Mouse (Mus musculus): ENCODE results near the gene Eddm3b. TPM values are rescaled to one million over a fixed set of nuclear protein-coding genes. Genes with fewer than 3 reads are reported as not detected.

Eddm3b gene
- polyA plus RNA-seq, 1 experiment: not detected

Other genes starting within 250 kb of the Eddm3b start
- gene Tep1, start 243.9 kb upstream of the Eddm3b start, polyA plus RNA-seq (2012; ENCODE audit: insufficient read depth, insufficient read length, missing spikeins): 29.1 and 29.6 TPM in 2 replicates
- 0.32 and 1.4 TPM in 2 replicates for gene Klhl33, start 216.9 kb upstream of the Eddm3b start, polyA plus RNA-seq (2012; ENCODE audit: insufficient read depth, insufficient read length, missing spikeins)
- 59.2 and 66.9 TPM in 2 replicates for gene Osgep, start 189.5 kb upstream of the Eddm3b start, polyA plus RNA-seq (2012; ENCODE audit: insufficient read depth, insufficient read length, missing spikeins)
- 31.0 and 35.3 TPM in 2 replicates for gene Apex1, start 189.5 kb upstream of the Eddm3b start, polyA plus RNA-seq (2012; ENCODE audit: insufficient read depth, insufficient read length, missing spikeins)
- gene Pip4p1, start 183.6 kb upstream of the Eddm3b start, polyA plus RNA-seq (2012; ENCODE audit: insufficient read depth, insufficient read length, missing spikeins): 44.2 and 46.1 TPM in 2 replicates
- 84.3 and 92.4 TPM in 2 replicates for gene Pnp, start 183.3 kb upstream of the Eddm3b start, polyA plus RNA-seq (2012; ENCODE audit: insufficient read depth, insufficient read length, missing spikeins)
- 11.9 and 19.3 TPM in 2 replicates for gene Gm49342, start 169.9 kb upstream of the Eddm3b start, polyA plus RNA-seq (2012; ENCODE audit: insufficient read depth, insufficient read length, missing spikeins)
- gene Pnp2, start 158.4 kb upstream of the Eddm3b start, polyA plus RNA-seq (2012; ENCODE audit: insufficient read depth, insufficient read length, missing spikeins): 3.5 and 5.1 TPM in 2 replicates
- 0.91 TPM in 1 of 2 replicates, not detected in the other for gene Rnase10, start 106.7 kb upstream of the Eddm3b start, polyA plus RNA-seq (2012; ENCODE audit: insufficient read depth, insufficient read length, missing spikeins)
- gene Rnase9, start 72.6 kb upstream of the Eddm3b start, polyA plus RNA-seq (2012; ENCODE audit: insufficient read depth, insufficient read length, missing spikeins): not detected in 2 replicates
- gene Rnase11, start 64.3 kb upstream of the Eddm3b start, polyA plus RNA-seq (2012; ENCODE audit: insufficient read depth, insufficient read length, missing spikeins): not detected in 2 replicates
- gene Rnase12, start 56.8 kb upstream of the Eddm3b start, polyA plus RNA-seq (2012; ENCODE audit: insufficient read depth, insufficient read length, missing spikeins): not detected in 2 replicates
- gene Olfr750, start 40.0 kb upstream of the Eddm3b start, polyA plus RNA-seq (2012; ENCODE audit: insufficient read depth, insufficient read length, missing spikeins): not detected in 2 replicates
- 69.1 and 78.8 TPM in 2 replicates for gene Rnase4, start 23.3 kb upstream of the Eddm3b start, polyA plus RNA-seq (2012; ENCODE audit: insufficient read depth, insufficient read length, missing spikeins)
- gene Ang, start 23.3 kb upstream of the Eddm3b start, polyA plus RNA-seq (2012; ENCODE audit: insufficient read depth, insufficient read length, missing spikeins): 2.1 and 8.7 TPM in 2 replicates
- 1.3 TPM in 1 of 2 replicates, not detected in the other for gene Rnase6, start 9.5 kb downstream of the Eddm3b start, polyA plus RNA-seq (2012; ENCODE audit: insufficient read depth, insufficient read length, missing spikeins)
- gene Rnase1, start 32.4 kb downstream of the Eddm3b start, polyA plus RNA-seq (2012; ENCODE audit: insufficient read depth, insufficient read length, missing spikeins): not detected in 2 replicates
- not detected in 2 replicates for gene Rnase2b, start 47.8 kb downstream of the Eddm3b start, polyA plus RNA-seq (2012; ENCODE audit: insufficient read depth, insufficient read length, missing spikeins)
- gene Ang2, start 84.7 kb downstream of the Eddm3b start, polyA plus RNA-seq (2012; ENCODE audit: insufficient read depth, insufficient read length, missing spikeins): not detected in 2 replicates
- gene Ear14, start 89.0 kb downstream of the Eddm3b start, polyA plus RNA-seq (2012; ENCODE audit: insufficient read depth, insufficient read length, missing spikeins): not detected in 2 replicates
- not detected in 2 replicates for gene Rnase2a, start 141.7 kb downstream of the Eddm3b start, polyA plus RNA-seq (2012; ENCODE audit: insufficient read depth, insufficient read length, missing spikeins)
- gene Gm7247, start 247.3 kb downstream of the Eddm3b start, polyA plus RNA-seq (2012; ENCODE audit: insufficient read depth, insufficient read length, missing spikeins): not detected in 2 replicates

All from brown adipose tissue, adult 24 weeks (tissue).